Mouse (Mus musculus): ENCODE data around the gene Fbxl13. TPM values are rescaled to one million over a fixed set of nuclear protein-coding genes. Genes with fewer than 3 reads are reported as not detected.

The Fbxl13 gene
- polyA plus RNA-seq, 1 experiment from 2014 or later = 0.09 TPM

- H3K36me3 ChIP-seq (ENCODE audit: poor library complexity, severe bottlenecking) = no peaks in the 10 kb centered on the region
- H3K4me2 ChIP-seq = no peak overlapping the region
- H3K4me1 ChIP-seq = no peaks in the 10 kb centered on the region
- H3K27ac ChIP-seq = no peak overlapping the region
- WGBS = 91% methylated on average over 2 of the region's 2 CpGs
- no peak for ATAC-seq
- no peak overlapping the region for H3K9ac ChIP-seq
- no peak overlapping the region for H3K4me3 ChIP-seq
- H3K27me3 ChIP-seq = no peaks in the 10 kb centered on the region
- H3K9me3 ChIP-seq (replicated peaks) = no peaks in the 10 kb centered on the region
Observed at GRCm38 (mm10) chr5:21563936-21564335, 81.5 kb downstream of the Fbxl13 start.

DNA sequence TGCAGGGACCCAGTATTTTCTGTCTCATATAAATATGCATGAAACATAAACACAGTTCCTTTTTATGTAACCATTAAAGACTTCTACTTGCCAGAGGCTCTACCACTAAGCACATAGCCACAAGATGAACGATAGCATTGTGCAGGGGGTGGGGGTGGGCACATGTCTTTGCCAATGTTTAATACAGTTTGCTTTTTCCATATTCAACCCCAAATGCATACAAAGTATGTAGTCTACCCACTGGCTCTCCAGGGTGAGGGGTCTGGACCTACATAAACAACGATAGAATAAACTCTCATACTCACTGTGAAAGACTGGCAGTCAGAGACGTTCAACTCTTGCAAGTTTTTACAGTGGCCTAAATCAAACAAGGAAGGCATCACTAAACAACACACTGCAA, 88.9 kb downstream of the Fbxl13 start:
- 91% methylated on average over 3 of the region's 3 CpGs for WGBS
- Histone ChIP-seq H3K9ac (no peak overlapping the region), H3K27ac (no peak overlapping the region), H3K27me3 (no peaks in the 10 kb centered on the region), H3K4me2 (no peak overlapping the region), H3K4me3 (no peak overlapping the region), H3K9me3 (replicated peaks) (no peaks in the 10 kb centered on the region), H3K4me1 (no peaks in the 10 kb centered on the region), H3K36me3 (ENCODE audit: poor library complexity, severe bottlenecking) (no peaks in the 10 kb centered on the region)
- ATAC-seq = no peak

DNA sequence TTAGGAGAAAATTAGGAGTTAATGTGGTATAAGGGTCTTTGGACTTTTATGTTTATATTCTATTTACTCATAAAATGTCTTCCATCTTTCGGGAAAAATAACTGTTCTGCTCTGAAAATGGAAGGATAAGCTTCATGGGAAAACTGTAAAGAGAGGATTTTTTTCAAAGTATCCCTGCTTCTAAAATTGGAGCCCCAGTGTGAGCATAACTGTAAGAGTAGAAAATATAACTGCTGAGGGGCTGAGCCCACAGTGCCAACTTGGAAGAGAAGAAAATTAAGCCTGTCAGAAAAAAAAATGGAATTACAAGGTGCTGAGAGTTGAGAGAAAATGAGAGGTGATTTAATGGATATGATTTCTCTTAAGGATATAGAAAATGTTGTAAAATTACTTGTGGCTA, 90.7 kb downstream of the Fbxl13 start:
- ATAC-seq = no peak
- H3K27ac ChIP-seq = no peak overlapping the region
- no peaks in the 10 kb centered on the region for H3K4me1 ChIP-seq
- no peaks in the 10 kb centered on the region for H3K36me3 ChIP-seq (ENCODE audit: poor library complexity, severe bottlenecking)
- no peak overlapping the region for H3K4me2 ChIP-seq
- H3K4me3 ChIP-seq = no peak overlapping the region
- WGBS = 85% methylated on average over 1 of the region's 1 CpGs
- no peak overlapping the region for H3K9ac ChIP-seq
- no peaks in the 10 kb centered on the region for H3K27me3 ChIP-seq
- H3K9me3 ChIP-seq (replicated peaks) = no peaks in the 10 kb centered on the region

- Histone ChIP-seq H3K36me3 (ENCODE audit: poor library complexity, severe bottlenecking) (no peaks in the 10 kb centered on the region), H3K4me1 (no peaks in the 10 kb centered on the region), H3K4me2 (no peak overlapping the region), H3K4me3 (no peak overlapping the region), H3K9ac (no peak overlapping the region), H3K9me3 (replicated peaks) (no peaks in the 10 kb centered on the region), H3K27ac (no peak overlapping the region), H3K27me3 (no peaks in the 10 kb centered on the region)
- 89% methylated on average over 4 of the region's 4 CpGs for WGBS
- ATAC-seq = no peak
Observed at GRCm38 (mm10) chr5:21553685-21554084, 91.7 kb downstream of the Fbxl13 start.

DNA sequence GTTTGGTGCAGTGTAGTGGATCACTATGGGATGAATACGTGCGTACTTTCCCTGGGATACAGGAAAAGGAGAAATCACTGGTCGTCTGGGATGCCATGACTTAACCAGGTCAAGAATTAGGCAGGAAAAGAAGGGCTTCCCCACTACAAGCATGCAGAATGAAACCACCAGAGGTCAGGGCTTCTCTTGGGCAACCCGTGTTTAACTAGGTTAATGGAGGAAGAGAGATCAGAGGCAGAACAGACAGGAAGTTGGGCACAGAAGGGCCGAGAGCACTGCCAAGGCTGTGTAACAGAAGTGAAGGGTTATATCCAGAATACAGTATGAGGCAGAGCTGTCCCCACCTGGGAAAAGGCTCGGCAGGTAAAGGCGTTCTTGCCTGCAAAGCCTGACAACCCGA, 98.4 kb downstream of the Fbxl13 start:
- Histone ChIP-seq H3K27ac (no peak overlapping the region), H3K9ac (no peak overlapping the region), H3K9me3 (replicated peaks) (no peaks in the 10 kb centered on the region), H3K4me3 (no peak overlapping the region), H3K4me2 (no peak overlapping the region), H3K4me1 (peaks cover 5% of the 10 kb centered on the region; the same call in 1 of the 2 replicates), H3K27me3 (no peaks in the 10 kb centered on the region), H3K36me3 (ENCODE audit: poor library complexity, severe bottlenecking) (no peaks in the 10 kb centered on the region)
- no peak for ATAC-seq
- 84% methylated on average over 8 of the region's 8 CpGs for WGBS

DNA sequence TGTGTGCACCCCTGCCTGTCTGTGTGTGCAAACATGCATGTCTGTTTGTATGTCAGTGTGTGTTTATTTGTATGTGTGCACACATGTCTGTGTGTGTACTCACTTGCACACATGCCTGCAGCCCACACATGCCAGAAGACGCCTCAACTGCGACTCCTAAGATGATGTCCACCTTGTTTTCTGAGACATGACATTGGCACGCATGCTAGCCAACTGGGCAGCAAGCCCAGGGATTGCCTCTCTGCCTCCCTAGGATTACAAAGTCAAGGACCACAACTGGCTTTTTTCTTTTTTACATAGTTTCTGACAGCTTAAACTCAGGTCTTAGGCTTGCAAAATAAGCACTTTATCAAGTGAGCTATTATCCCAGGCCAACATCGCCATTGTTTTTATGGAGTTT, 99.6 kb downstream of the Fbxl13 start:
- Histone ChIP-seq H3K27ac (no peak overlapping the region), H3K4me3 (no peak overlapping the region), H3K9ac (no peak overlapping the region), H3K4me1 (peaks cover 5% of the 10 kb centered on the region; the same call in 1 of the 2 replicates), H3K4me2 (no peak overlapping the region), H3K27me3 (no peaks in the 10 kb centered on the region), H3K36me3 (ENCODE audit: poor library complexity, severe bottlenecking) (no peaks in the 10 kb centered on the region), H3K9me3 (replicated peaks) (no peaks in the 10 kb centered on the region)
- no peak for ATAC-seq
- 87% methylated on average over 4 of the region's 4 CpGs for WGBS

- Histone ChIP-seq H3K36me3 (ENCODE audit: poor library complexity, severe bottlenecking) (no peaks in the 10 kb centered on the region), H3K9me3 (replicated peaks) (no peaks in the 10 kb centered on the region), H3K27ac (no peak overlapping the region), H3K4me3 (no peak overlapping the region), H3K4me1 (peaks cover 5% of the 10 kb centered on the region; the same call in 1 of the 2 replicates), H3K9ac (no peak overlapping the region), H3K27me3 (no peaks in the 10 kb centered on the region), H3K4me2 (no peak overlapping the region)
- no peak for ATAC-seq
Observed at GRCm38 (mm10) chr5:21545227-21545626, 100.2 kb downstream of the Fbxl13 start.

- WGBS = 81% methylated on average over 3 of the region's 3 CpGs
- H3K9me3 ChIP-seq (replicated peaks) = no peaks in the 10 kb centered on the region
- ATAC-seq = no peak
- H3K4me1 ChIP-seq = peaks cover 5% of the 10 kb centered on the region; the same call in 1 of the 2 replicates
- H3K27me3 ChIP-seq = no peaks in the 10 kb centered on the region
- H3K4me3 ChIP-seq = no peak overlapping the region
- H3K36me3 ChIP-seq (ENCODE audit: poor library complexity, severe bottlenecking) = no peaks in the 10 kb centered on the region
- H3K27ac ChIP-seq = no peak overlapping the region
- H3K9ac ChIP-seq = no peak overlapping the region
- H3K4me2 ChIP-seq = no peak overlapping the region
Observed at GRCm38 (mm10) chr5:21544821-21545220, 100.6 kb downstream of the Fbxl13 start.

- no peak within 1 kb of the TSS for H3K4me2 ChIP-seq
- H3K9ac ChIP-seq = no peak within 1 kb of the TSS
- ATAC-seq = peak; percentile 45
- H3K27me3 ChIP-seq = no peaks in the 10 kb centered on the region
- WGBS = 67% methylated on average over 17 of the region's 17 CpGs
- H3K36me3 ChIP-seq (ENCODE audit: poor library complexity, severe bottlenecking) = no peaks in the 10 kb centered on the region
- H3K4me3 ChIP-seq = no peak within 1 kb of the TSS
- H3K27ac ChIP-seq = no peak within 1 kb of the TSS
- H3K9me3 ChIP-seq (replicated peaks) = no peaks in the 10 kb centered on the region
- H3K4me1 ChIP-seq = peaks cover 5% of the 10 kb centered on the region; the same call in 1 of the 2 replicates
Observed at GRCm38 (mm10) chr5:21543409-21544201, 101.8 kb downstream of the Fbxl13 start, which contains the start of gene Lrrc17. Lrrc17 (plus strand) TSS chr5:21543559.

DNA sequence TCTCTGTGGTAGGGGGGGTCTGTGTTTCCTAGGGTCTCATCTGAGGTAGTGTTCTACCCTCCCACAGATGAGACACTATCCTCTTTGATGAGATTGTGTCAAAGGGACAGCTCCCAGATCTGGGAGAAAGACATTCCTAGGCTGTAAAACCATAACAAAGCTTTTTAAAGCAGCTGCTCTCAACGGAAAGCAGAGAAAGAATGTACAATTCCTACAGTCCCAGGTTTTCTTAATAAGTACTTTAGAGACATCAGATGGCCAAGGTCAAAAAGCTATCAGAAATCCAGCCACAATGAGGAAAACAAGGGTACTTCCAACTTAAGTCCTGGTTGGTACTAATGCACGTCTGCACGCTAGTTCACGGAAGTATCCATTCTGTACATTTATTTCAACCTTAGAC, 103.2 kb downstream of the Fbxl13 start:
- H3K4me1 ChIP-seq = peaks cover 5% of the 10 kb centered on the region; the same call in 1 of the 2 replicates
- no peak overlapping the region for H3K4me2 ChIP-seq
- H3K9ac ChIP-seq = no peak overlapping the region
- H3K4me3 ChIP-seq = no peak overlapping the region
- H3K27me3 ChIP-seq = no peaks in the 10 kb centered on the region
- no peaks in the 10 kb centered on the region for H3K9me3 ChIP-seq (replicated peaks)
- H3K27ac ChIP-seq = no peak overlapping the region
- 85% methylated on average over 4 of the region's 4 CpGs for WGBS
- no peaks in the 10 kb centered on the region for H3K36me3 ChIP-seq (ENCODE audit: poor library complexity, severe bottlenecking)
- ATAC-seq = no peak

- Histone ChIP-seq H3K36me3 (ENCODE audit: poor library complexity, severe bottlenecking) (no peaks in the 10 kb centered on the region), H3K4me3 (no peak overlapping the region), H3K4me1 (no peaks in the 10 kb centered on the region), H3K27me3 (no peaks in the 10 kb centered on the region), H3K27ac (no peak overlapping the region), H3K9me3 (replicated peaks) (no peaks in the 10 kb centered on the region), H3K4me2 (no peak overlapping the region), H3K9ac (no peak overlapping the region)
- 86% methylated on average over 5 of the region's 5 CpGs for WGBS
- no peak for ATAC-seq
Observed at GRCm38 (mm10) chr5:21532921-21533320, 112.5 kb downstream of the Fbxl13 start.

GRCm38 (mm10) chr5:21532126-21532525, 113.3 kb downstream of the Fbxl13 start:
- no peaks in the 10 kb centered on the region for H3K36me3 ChIP-seq (ENCODE audit: poor library complexity, severe bottlenecking)
- 91% methylated on average over 2 of the region's 2 CpGs for WGBS
- no peak overlapping the region for H3K4me3 ChIP-seq
- H3K27ac ChIP-seq = no peak overlapping the region
- no peak overlapping the region for H3K9ac ChIP-seq
- no peaks in the 10 kb centered on the region for H3K9me3 ChIP-seq (replicated peaks)
- no peak overlapping the region for H3K4me2 ChIP-seq
- no peaks in the 10 kb centered on the region for H3K4me1 ChIP-seq
- H3K27me3 ChIP-seq = no peaks in the 10 kb centered on the region
- no peak for ATAC-seq

Measured in forebrain, embryonic 13.5 days (tissue).